Mouse (Mus musculus) stomach, embryonic 14.5 days (tissue): ENCODE measurements around the gene Pald1. TPM values are rescaled to one million over a fixed set of nuclear protein-coding genes. Genes with fewer than 3 reads are reported as not detected.
A peak's percentile ranks its signal among the peaks of the same experiment; 100 is the strongest.

Experiments
- ATAC-seq: fragments of 200-750 bp; cut with Nextera tagmentation; 2 replicates; pipeline ENCODE4 v1.8.0; 2017; ENCODE audit warnings: low read depth, moderate TSS enrichment; ENCODE audit not compliant: insufficient number of reproducible peaks, insufficient read depth, low FRiP score
- H3K27ac ChIP-seq: fragments of 300-500 bp; sonication (generic); 2 replicates; pipeline ENCODE4 v1.5.1; 2014; ENCODE audit warnings: mild to moderate bottlenecking, low read length, moderate library complexity, mixed read lengths
- H3K27me3 ChIP-seq: fragments of 300-500 bp; sonication (generic); 2 replicates; pipeline ENCODE4 v1.6.1; 2014; ENCODE audit warnings: low read length, control low read depth, mixed read lengths; ENCODE audit not compliant: control insufficient read depth, insufficient read depth
- H3K36me3 ChIP-seq: fragments of 300-500 bp; sonication (generic); 2 replicates; pipeline ENCODE4 v1.6.1; 2014; ENCODE audit warnings: mild to moderate bottlenecking, control low read depth, low read length, moderate library complexity, mixed read lengths; ENCODE audit not compliant: control insufficient read depth, insufficient read depth
- H3K4me1 ChIP-seq: fragments of 300-500 bp; sonication (generic); 2 replicates; pipeline ENCODE4 v1.6.1; 2014; ENCODE audit warnings: low read length, control low read depth, mixed read lengths; ENCODE audit not compliant: control insufficient read depth, insufficient read depth
- H3K4me2 ChIP-seq: fragments of 300-500 bp; sonication (generic); replicated peaks from 2 replicates; pipeline ENCODE4 v1.6.1; 2014; ENCODE audit warnings: low read depth, low read length, control low read depth
- H3K4me3 ChIP-seq: fragments of 300-500 bp; sonication (generic); 2 replicates; pipeline ENCODE4 v1.5.1; 2014; ENCODE audit warnings: low read depth, low read length, control low read depth
- H3K9ac ChIP-seq: fragments of 300-500 bp; sonication (generic); replicated peaks from 2 replicates; pipeline ENCODE4 v1.6.1; 2014; ENCODE audit warnings: low read depth, mild to moderate bottlenecking, control low read depth, low read length, moderate library complexity, mixed read lengths
- H3K9me3 ChIP-seq: fragments of 300-500 bp; sonication (generic); 2 replicates; pipeline ENCODE4 v1.6.1; 2016; ENCODE audit warnings: low read depth, low read length, control low read depth; ENCODE audit not compliant: control insufficient read depth
- WGBS: fragments of 180-500 bp; shearing (Covaris S2); extraction: QIAGEN DNeasy Blood & Tissue Kit; methylation state at CpG from one replicate; pipeline ENCODE4 v1.1.7; 2014; 5-methylcytosine and 5-hydroxymethylcytosine counted together
- polyA plus RNA-seq: library from polyadenylated mRNA; unstranded; fragments of >200 nt; fragmentation: Nextera tagmentation; extraction: Ambion mirVana; gene quantifications from 2 replicates; pipeline ENCODE4 v1.2.1, GENCODE M21; 2014

The Pald1 gene
- 14.8 and 16.5 TPM in 2 replicates for polyA plus RNA-seq

GRCm38 (mm10) chr10:61383021-61383714 lies at the start of gene Pald1:
Gene Pald1, minus strand, starts transcription at chr10:61383530.
- ATAC-seq = peak; percentile 90
- peak within 1 kb of the TSS; percentile 97 for H3K4me2 ChIP-seq
- H3K27me3 ChIP-seq = no peaks in the 10 kb centered on the region
- peak within 1 kb of the TSS; percentile 67 for H3K4me3 ChIP-seq
- H3K27ac ChIP-seq = peak within 1 kb of the TSS; percentile 52
- under 1% methylated on average over 60 of the region's 60 CpGs for WGBS
- H3K9me3 ChIP-seq = no peaks in the 10 kb centered on the region
- peak within 1 kb of the TSS; percentile 72 for H3K9ac ChIP-seq
- no peaks in the 10 kb centered on the region for H3K36me3 ChIP-seq
- peaks cover 25% of the 10 kb centered on the region for H3K4me1 ChIP-seq

- H3K36me3 ChIP-seq = peaks cover 39% of the 10 kb centered on the region
- no peak overlapping the region for H3K27ac ChIP-seq
- H3K4me1 ChIP-seq = no peaks in the 10 kb centered on the region
- H3K9me3 ChIP-seq = no peaks in the 10 kb centered on the region
- no peaks in the 10 kb centered on the region for H3K27me3 ChIP-seq
- no peak overlapping the region for H3K4me2 ChIP-seq
- no peak for ATAC-seq
- H3K9ac ChIP-seq = no peak overlapping the region
- WGBS = 90% methylated on average over 9 of the region's 9 CpGs
- no peak overlapping the region for H3K4me3 ChIP-seq
These were observed 48.0 kb upstream of the Pald1 start for GRCm38 (mm10) chr10:61431375-61431774.

DNA sequence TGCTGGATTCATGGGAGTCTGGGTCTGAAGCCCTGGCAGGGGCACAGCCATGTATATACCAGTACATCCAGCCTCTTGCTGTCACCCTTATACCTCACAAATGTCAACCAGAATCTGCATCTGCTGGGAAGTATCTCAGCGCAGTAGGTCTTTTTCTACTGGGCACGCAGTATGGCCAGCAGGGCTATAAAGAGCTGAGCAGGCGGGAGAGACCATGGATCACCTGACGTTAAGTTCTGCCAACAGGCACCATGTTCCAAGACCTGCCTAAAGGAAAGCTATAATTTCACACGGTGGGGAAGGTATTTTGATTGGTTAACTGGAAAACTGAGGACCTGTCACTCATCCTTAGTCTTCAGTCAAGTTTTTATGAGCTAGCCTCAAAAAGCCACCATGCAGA lies 45.7 kb upstream of the Pald1 start:
- no peak overlapping the region for H3K4me3 ChIP-seq
- peaks cover 28% of the 10 kb centered on the region for H3K36me3 ChIP-seq
- H3K4me2 ChIP-seq = no peak overlapping the region
- no peaks in the 10 kb centered on the region for H3K27me3 ChIP-seq
- no peak for ATAC-seq
- H3K9me3 ChIP-seq = no peaks in the 10 kb centered on the region
- no peak overlapping the region for H3K27ac ChIP-seq
- H3K4me1 ChIP-seq = 0 out of 2 replicates have a peak, but pooled peaks cover 5% of the 10 kb centered on the region
- 94% methylated on average over 5 of the region's 5 CpGs for WGBS
- no peak overlapping the region for H3K9ac ChIP-seq

DNA sequence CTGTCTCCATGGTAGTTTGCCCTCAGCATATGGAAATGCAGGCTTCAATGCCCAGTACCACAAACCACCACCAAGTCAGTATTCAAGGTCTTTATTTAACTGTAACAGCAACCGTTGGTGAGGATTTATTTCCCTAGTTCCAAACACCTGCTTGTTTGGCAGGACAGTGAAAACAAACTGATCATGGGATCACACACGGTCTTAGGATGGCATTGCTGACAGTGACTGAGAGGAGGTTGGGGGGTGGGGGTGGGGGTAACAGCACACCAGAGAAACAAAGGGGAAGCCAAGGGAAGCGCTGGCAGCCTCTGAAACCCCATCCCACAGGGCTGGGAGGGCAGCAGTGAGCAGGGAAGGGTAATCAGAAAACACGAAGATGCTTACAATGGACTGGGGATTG lies 45.1 kb upstream of the Pald1 start:
- ATAC-seq = no peak
- no peaks in the 10 kb centered on the region for H3K27me3 ChIP-seq
- H3K9me3 ChIP-seq = no peaks in the 10 kb centered on the region
- H3K27ac ChIP-seq = no peak overlapping the region
- H3K4me3 ChIP-seq = no peak overlapping the region
- no peak overlapping the region for H3K9ac ChIP-seq
- H3K36me3 ChIP-seq = peaks cover 22% of the 10 kb centered on the region
- 56% methylated on average over 4 of the region's 4 CpGs for WGBS
- H3K4me1 ChIP-seq = 0 out of 2 replicates have a peak, but pooled peaks cover 5% of the 10 kb centered on the region
- H3K4me2 ChIP-seq = no peak overlapping the region

- Histone ChIP-seq H3K27me3 (no peaks in the 10 kb centered on the region), H3K36me3 (peaks cover 17% of the 10 kb centered on the region), H3K27ac (no peak overlapping the region), H3K9ac (no peak overlapping the region), H3K4me3 (no peak overlapping the region), H3K4me1 (0 out of 2 replicates have a peak, but pooled peaks cover 5% of the 10 kb centered on the region), H3K4me2 (no peak overlapping the region), H3K9me3 (no peaks in the 10 kb centered on the region)
- WGBS = 86% methylated on average over 6 of the region's 6 CpGs
- ATAC-seq = no peak
These were observed 44.6 kb upstream of the Pald1 start for GRCm38 (mm10) chr10:61427951-61428350.

- Histone ChIP-seq H3K4me1 (0 out of 2 replicates have a peak, but pooled peaks cover 5% of the 10 kb centered on the region), H3K27ac (no peak overlapping the region), H3K4me3 (no peak overlapping the region), H3K4me2 (no peak overlapping the region), H3K27me3 (no peaks in the 10 kb centered on the region), H3K9me3 (no peaks in the 10 kb centered on the region), H3K36me3 (peaks cover 8% of the 10 kb centered on the region; the same call in 1 of the 2 replicates), H3K9ac (no peak overlapping the region)
- WGBS = 50% methylated on average over 2 of the region's 2 CpGs
- no peak for ATAC-seq
These were observed 43.0 kb upstream of the Pald1 start for GRCm38 (mm10) chr10:61426251-61426757.

- Histone ChIP-seq H3K9ac (no peak overlapping the region), H3K27me3 (no peaks in the 10 kb centered on the region), H3K9me3 (no peaks in the 10 kb centered on the region), H3K4me3 (no peak overlapping the region), H3K36me3 (no peaks in the 10 kb centered on the region), H3K4me2 (no peak overlapping the region), H3K27ac (no peak overlapping the region), H3K4me1 (0 out of 2 replicates have a peak, but pooled peaks cover 5% of the 10 kb centered on the region)
- 73% methylated on average over 2 of the region's 2 CpGs for WGBS
- ATAC-seq = no peak
These were observed 41.7 kb upstream of the Pald1 start for GRCm38 (mm10) chr10:61425047-61425446.

DNA sequence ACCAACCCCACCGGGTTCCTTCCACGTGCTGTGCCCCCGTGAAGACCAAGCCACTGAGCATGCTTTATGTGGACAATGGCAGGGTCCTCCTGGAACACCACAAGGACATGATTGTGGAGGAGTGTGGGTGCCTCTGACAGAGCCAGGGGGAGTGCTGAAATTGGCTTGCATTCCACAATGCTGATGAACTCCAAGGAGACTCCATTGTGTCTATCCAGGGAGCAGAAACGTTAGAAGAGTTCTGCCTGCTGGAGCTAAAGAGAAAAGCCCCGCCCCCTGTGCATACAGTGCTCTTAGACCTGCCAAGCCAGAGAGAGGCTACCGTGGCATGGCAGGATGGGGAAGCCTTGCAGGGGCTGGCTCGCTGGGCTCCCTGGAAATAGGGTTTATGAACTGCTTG lies 41.2 kb upstream of the Pald1 start:
- no peak overlapping the region for H3K27ac ChIP-seq
- peaks cover under 1% of the 10 kb centered on the region; the same call in 1 of the 2 replicates for H3K27me3 ChIP-seq
- H3K36me3 ChIP-seq = no peaks in the 10 kb centered on the region
- H3K4me3 ChIP-seq = no peak overlapping the region
- no peak for ATAC-seq
- no peaks in the 10 kb centered on the region for H3K9me3 ChIP-seq
- no peak overlapping the region for H3K9ac ChIP-seq
- WGBS = 29% methylated on average over 7 of the region's 7 CpGs
- H3K4me2 ChIP-seq = no peak overlapping the region
- 0 out of 2 replicates have a peak, but pooled peaks cover 5% of the 10 kb centered on the region for H3K4me1 ChIP-seq
